Mouse (Mus musculus) CH12.LX (cell line): ENCODE results near the gene Trim5.

Source experiments
- CHD1 ChIP-seq: IDR thresholded peaks from 2 replicates; pipeline ENCODE4 v1.6.1; 2012; ENCODE audit warnings: low read depth, low read length, improper control_type of control experiment, inconsistent platforms
- CTCF ChIP-seq, 2 experiments: IDR thresholded peaks in 1 of 2; conservative IDR thresholded peaks in 1 of 2; 2 replicates each; pipeline ENCODE4 v1.5.1; 2011 to 2012; ENCODE audit warnings: low read depth in 2 of 2, low read length in 2 of 2, improper control_type of control experiment in 1 of 2, inconsistent platforms in 1 of 2, mild to moderate bottlenecking in 1 of 2, moderate library complexity in 1 of 2
- POLR2A ChIP-seq: IDR thresholded peaks from 2 replicates; pipeline ENCODE4 v1.6.1; 2011; ENCODE audit warnings: low read depth, mild to moderate bottlenecking, improper control_type of control experiment, low read length
- RCOR1 ChIP-seq: conservative IDR thresholded peaks from 2 replicates; pipeline ENCODE4 v1.6.1; 2012; ENCODE audit warnings: low read depth, mild to moderate bottlenecking, inconsistent platforms, low read length, improper control_type of control experiment
- SIN3A ChIP-seq: IDR thresholded peaks from 2 replicates; pipeline ENCODE4 v1.6.1; 2012; ENCODE audit warnings: low read length, improper control_type of control experiment, inconsistent platforms
- ZC3H11A ChIP-seq: IDR thresholded peaks from 2 replicates; pipeline ENCODE4 v1.6.1; 2012; ENCODE audit warnings: low read depth, mild to moderate bottlenecking, inconsistent platforms, low read length, improper control_type of control experiment
- ZKSCAN1 ChIP-seq: IDR thresholded peaks from 2 replicates; pipeline ENCODE4 v1.6.1; 2012; ENCODE audit warnings: low read depth, inconsistent platforms, low read length, improper control_type of control experiment, borderline replicate concordance

DNA sequence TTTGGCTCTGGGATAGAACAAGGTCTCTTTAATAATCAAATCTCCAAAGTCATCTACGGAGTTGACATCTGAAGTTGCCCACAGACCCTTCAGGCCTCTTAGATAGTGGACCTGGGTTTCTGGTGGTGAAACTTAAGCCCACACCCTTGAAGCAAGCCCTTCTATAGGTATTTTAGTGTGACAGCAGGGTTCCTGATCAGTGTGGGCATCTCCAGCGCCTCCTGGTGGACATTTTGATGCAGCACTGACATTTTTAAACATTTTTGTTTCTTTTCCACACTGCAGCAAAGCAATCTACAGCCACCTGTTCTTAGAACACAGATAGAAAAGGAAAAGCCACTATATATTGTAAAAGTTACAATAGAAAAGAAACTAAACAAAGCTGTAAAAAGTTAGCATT lies 56.7 kb downstream of the Trim5 start:
- TF ChIP-seq ZC3H11A: 0 out of 2 replicates have a peak, but pooled peaks have one; percentile 5
- no peak for TF ChIP-seq SIN3A
- no peak for TF ChIP-seq ZKSCAN1
- no peak for TF ChIP-seq CHD1
- TF ChIP-seq RCOR1: no peak
- TF ChIP-seq CTCF (conservative IDR thresholded peaks at IDR 0.05 in 1 of 2, IDR thresholded peaks at IDR 0.05 in 1 of 2; ENCODE audit: low read depth in 2 of 2, low read length in 2 of 2): peak; percentile 86 to 92
- no peak for TF ChIP-seq POLR2A
